Mouse (Mus musculus): Measurements from ENCODE around the gene Btbd35f2. TPM values are rescaled to one million over a fixed set of nuclear protein-coding genes. Genes with fewer than 3 reads are reported as not detected.
"Not testable (repeated sequence)": the region's sequence is repeated elsewhere in the genome, so short reads cannot be mapped to it uniquely, and the experiment has no call there.

Btbd35f2 gene
- polyA plus RNA-seq (2015; fragmentation: Nextera tagmentation; extraction: Ambion mirVana), result not detected in 2 replicates

GRCm38 (mm10) chrX:32278094-32278493, at the start of gene Btbd35f2:
TSS of gene Btbd35f2 (plus strand) at chrX:32278394.
- 100% methylated on average over 1 of the region's 3 CpGs for WGBS
- not testable (repeated sequence) for H3K4me3 ChIP-seq; ATAC-seq (ENCODE audit: extremely low read depth, insufficient number of reproducible peaks, low FRiP score, low TSS enrichment); H3K27me3 ChIP-seq (replicated peaks); H3K9ac ChIP-seq; H3K9me3 ChIP-seq; H3K27ac ChIP-seq (replicated peaks); H3K4me2 ChIP-seq; H3K4me1 ChIP-seq; H3K36me3 ChIP-seq

Other genes with a start within 250 kb of the Btbd35f2 start
- not detected in 2 replicates for gene Btbd35f22, start 230.6 kb upstream of the Btbd35f2 start, polyA plus RNA-seq (2015; fragmentation: Nextera tagmentation; extraction: Ambion mirVana)

All from heart, embryonic 13.5 days (tissue).